Mouse (Mus musculus) liver, embryonic 14.5 days (tissue): ENCODE results near the gene Prep. TPM values are rescaled to one million over a fixed set of nuclear protein-coding genes. Genes with fewer than 3 reads are reported as not detected.

Experiments used
- ATAC-seq: fragments of 200-750 bp; cut with Nextera tagmentation; 2 replicates; pipeline ENCODE4 v1.8.0; 2017; ENCODE audit warnings: moderate number of reproducible peaks, mild to moderate bottlenecking, moderate library complexity; ENCODE audit not compliant: insufficient read depth
- DNase-seq, 3 experiments: peaks; one replicate each; pipeline ENCODE4 v3.0.0-alpha.2; 2012 to 2013; ENCODE audit warnings: low read depth in 3 of 3, low spot score in 3 of 3
- H3K27ac ChIP-seq: fragments of 300-500 bp; sonication (generic); 2 replicates; pipeline ENCODE4 v1.5.1; 2014; ENCODE audit warnings: moderate library complexity, mild to moderate bottlenecking, control low read depth, inconsistent platforms
- H3K27me3 ChIP-seq: fragments of 300-500 bp; sonication (generic); 2 replicates; pipeline ENCODE4 v1.6.1; 2014; ENCODE audit warnings: mild to moderate bottlenecking, low read length, moderate library complexity; ENCODE audit not compliant: control insufficient read depth, insufficient read depth
- H3K36me3 ChIP-seq: fragments of 300-500 bp; sonication (generic); replicated peaks from 2 replicates; pipeline ENCODE4 v1.6.1; 2014; ENCODE audit warnings: low read depth; ENCODE audit not compliant: control insufficient read depth, insufficient read depth
- H3K4me1 ChIP-seq, 2 experiments: fragments of 200-500 bp in 1 of 2; fragments of 300-500 bp in 1 of 2; sonication (generic) in 1 of 2; replicated peaks; 2 replicates each; pipeline ENCODE4 v1.6.1; 2012 to 2014; ENCODE audit warnings: antibody characterized with exemption in 1 of 2, inconsistent platforms in 1 of 2, low read length in 1 of 2; ENCODE audit not compliant: control insufficient read depth in 2 of 2, insufficient read depth in 2 of 2
- H3K4me2 ChIP-seq: fragments of 300-500 bp; sonication (generic); 2 replicates; pipeline ENCODE4 v1.6.1; 2014; ENCODE audit warnings: low read depth, mild to moderate bottlenecking, control low read depth, moderate library complexity
- H3K4me3 ChIP-seq, 2 experiments: fragments of 200-500 bp in 1 of 2; fragments of 300-500 bp in 1 of 2; sonication (generic) in 1 of 2; 2 replicates each; pipeline ENCODE4 v1.5.1; 2012 to 2014; ENCODE audit warnings: low read depth in 2 of 2, low read length in 2 of 2, mild to moderate bottlenecking in 2 of 2, control low read depth in 1 of 2, inconsistent platforms in 1 of 2, moderate library complexity in 1 of 2; ENCODE audit not compliant: insufficient read depth in 1 of 2
- H3K9ac ChIP-seq: fragments of 300-500 bp; sonication (generic); replicated peaks from 2 replicates; pipeline ENCODE4 v1.6.1; 2014; ENCODE audit warnings: mild to moderate bottlenecking, control low read depth, moderate library complexity
- H3K9me3 ChIP-seq: fragments of 300-500 bp; sonication (generic); 2 replicates; pipeline ENCODE4 v1.6.1; 2016; ENCODE audit warnings: low read length, mixed read lengths; ENCODE audit not compliant: control insufficient read depth
- CTCF ChIP-seq: IDR thresholded peaks from 2 replicates; pipeline ENCODE4 v1.5.1; 2016; ENCODE audit warnings: antibody characterized with exemption, low read depth, control low read depth
- EP300 ChIP-seq: IDR thresholded peaks from 2 replicates; pipeline ENCODE4 v1.6.1; 2016; ENCODE audit warnings: antibody characterized with exemption, low read depth
- WGBS: fragments of 180-500 bp; shearing (Covaris S2); extraction: QIAGEN DNeasy Blood & Tissue Kit; methylation state at CpG from one replicate; pipeline ENCODE4 v1.1.7; 2014; ENCODE audit not compliant: insufficient replicate concordance; 5-methylcytosine and 5-hydroxymethylcytosine counted together
- polyA plus RNA-seq, 2 experiments: library from polyadenylated mRNA; depleted of rRNA in 1 of 2; stranded (reverse) in 1 of 2; unstranded in 1 of 2; fragments of >200 nt; fragmentation: Nextera tagmentation in 1 of 2; extraction: Ambion mirVana in 1 of 2; gene quantifications; 2 replicates each; pipeline versions ENCODE4 v1.2.1 to v1.2.3; 2012 to 2014

Prep gene
- polyA plus RNA-seq, 2 experiments: 4.6 to 6.7 TPM

GRCm38 (mm10) chr10:45130004-45130403 lies 63.0 kb downstream of the Prep start:
- 20% methylated on average over 6 of the region's 6 CpGs for WGBS
- peak; percentile 93 for ATAC-seq
- Histone ChIP-seq H3K9ac (no peak overlapping the region), H3K4me1 (peaks cover 7 to 10% of the 10 kb centered on the region in 2 experiments; a peak in 3 of 4 replicates), H3K27ac (no peak overlapping the region), H3K9me3 (no peaks in the 10 kb centered on the region), H3K27me3 (no peaks in the 10 kb centered on the region), H3K36me3 (no peaks in the 10 kb centered on the region; the same call in 1 of the 2 replicates), H3K4me2 (no peak overlapping the region), H3K4me3 (no peak overlapping the region)
- DNase-seq: peak; percentile 65 to 73 (median 68)
- peak; percentile 87 for TF ChIP-seq EP300
- TF ChIP-seq CTCF: no peak

- no peak for ATAC-seq
- peak; percentile 11 to 17 (median 16) for DNase-seq
- H3K27ac ChIP-seq: no peak overlapping the region
- TF ChIP-seq EP300 (no peak), CTCF (peak; percentile 76)
- H3K4me1 ChIP-seq: peaks cover 7 to 10% of the 10 kb centered on the region in 2 experiments; a peak in 3 of 4 replicates
- no peaks in the 10 kb centered on the region; the same call in 1 of the 2 replicates for H3K36me3 ChIP-seq
- no peaks in the 10 kb centered on the region for H3K9me3 ChIP-seq
- no peak overlapping the region for H3K4me2 ChIP-seq
- H3K27me3 ChIP-seq: no peaks in the 10 kb centered on the region
- H3K9ac ChIP-seq: no peak overlapping the region
- H3K4me3 ChIP-seq: no peak overlapping the region
- WGBS: 39% methylated on average over 4 of the region's 4 CpGs
Measured at GRCm38 (mm10) chr10:45132371-45132770, 65.4 kb downstream of the Prep start.

GRCm38 (mm10) chr10:45136806-45137205 lies 69.8 kb downstream of the Prep start:
- no peaks in the 10 kb centered on the region for H3K27me3 ChIP-seq
- no peak for ATAC-seq

GRCm38 (mm10) chr10:45139910-45140309 lies 72.9 kb downstream of the Prep start:
- DNase-seq (no peak), ATAC-seq (no peak)
- H3K9ac ChIP-seq: no peak overlapping the region
- no peak overlapping the region for H3K4me3 ChIP-seq
- H3K9me3 ChIP-seq: no peaks in the 10 kb centered on the region
- WGBS: 77% methylated on average over 4 of the region's 4 CpGs
- H3K27me3 ChIP-seq: no peaks in the 10 kb centered on the region
- H3K36me3 ChIP-seq: no peaks in the 10 kb centered on the region
- H3K27ac ChIP-seq: no peak overlapping the region
- no peaks in the 10 kb centered on the region for H3K4me1 ChIP-seq
- no peak for TF ChIP-seq CTCF
- no peak for TF ChIP-seq EP300
- H3K4me2 ChIP-seq: no peak overlapping the region

More at GRCm38 (mm10) chr10:45136806-45137205, 69.8 kb downstream of the Prep start:
- Histone ChIP-seq H3K36me3 (no peaks in the 10 kb centered on the region), H3K9me3 (no peaks in the 10 kb centered on the region), H3K4me3 (no peak overlapping the region), H3K4me1 (no peaks in the 10 kb centered on the region), H3K9ac (no peak overlapping the region), H3K4me2 (no peak overlapping the region), H3K27ac (no peak overlapping the region)
- WGBS: 74% methylated on average over 7 of the region's 7 CpGs
- TF ChIP-seq CTCF (no peak), EP300 (no peak)
- DNase-seq: no peak

- ATAC-seq (no peak), DNase-seq (no peak)
- TF ChIP-seq EP300: no peak
- no peak for TF ChIP-seq CTCF
- H3K27ac ChIP-seq: no peak overlapping the region
- 81% methylated on average over 7 of the region's 7 CpGs for WGBS
- H3K4me2 ChIP-seq: no peak overlapping the region
- no peaks in the 10 kb centered on the region for H3K27me3 ChIP-seq
- no peak overlapping the region for H3K4me3 ChIP-seq
- H3K36me3 ChIP-seq: no peaks in the 10 kb centered on the region
- no peaks in the 10 kb centered on the region for H3K4me1 ChIP-seq
- no peaks in the 10 kb centered on the region for H3K9me3 ChIP-seq
- H3K9ac ChIP-seq: no peak overlapping the region
Measured at GRCm38 (mm10) chr10:45140474-45141212, 73.6 kb downstream of the Prep start.
